ENCODE assay signal across 15 mouse cellular contexts in the genomic region with DNA sequence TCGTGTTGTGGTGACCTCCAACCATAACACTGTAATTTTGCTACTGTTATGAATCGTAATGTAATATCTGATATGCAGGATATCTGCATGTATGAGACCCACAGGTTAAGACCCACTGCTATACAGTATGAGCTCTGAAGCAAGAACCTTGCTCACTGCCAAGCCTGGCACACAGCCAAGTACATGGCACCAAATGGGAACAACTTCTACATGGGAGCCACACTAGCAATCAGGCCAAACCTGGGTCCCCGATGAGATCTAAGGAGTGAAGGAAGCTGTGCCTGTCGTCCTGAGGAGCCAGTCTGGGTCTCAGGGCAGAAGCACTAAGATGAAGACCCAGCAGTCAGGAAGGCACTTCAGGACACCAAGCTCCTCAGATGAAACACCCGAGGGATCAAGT. TPM values are rescaled to one million over a fixed set of nuclear protein-coding genes. Genes with fewer than 3 reads are reported as not detected.
DNase-seq lines count a peak whose midpoint lies in the region; ATAC-seq and TF ChIP-seq lines count a peak whose summit lies in the region.
"Had no signal": no experiment of that assay in that cellular context is flagged by ENCODE, and none has a peak within 500 bp of the region (broad histone marks: within the 10 kb centered on the region; RNA-seq: fewer than 3 reads in every experiment).

No protein-coding gene starts in this region.

- H3K4me2 ChIP-seq in hindbrain, postnatal 0 days (ENCODE audit: low read depth, low read length), result no peak overlapping the region
- H3K4me2 ChIP-seq in hindbrain, embryonic 13.5 days, result no peak overlapping the region
- H3K4me2 ChIP-seq: kidney, embryonic 15.5 days; liver, embryonic 15.5 days; midbrain, embryonic 11.5 days had no signal

- no peak overlapping the region for H3K27ac ChIP-seq in hindbrain, postnatal 0 days
- H3K27ac ChIP-seq in hindbrain, embryonic 13.5 days, result no peak overlapping the region
- H3K27ac ChIP-seq: kidney, embryonic 15.5 days; liver, embryonic 15.5 days had no signal

- peaks cover 40% of the 10 kb centered on the region; the same call in 1 of the 2 replicates for H3K36me3 ChIP-seq in hindbrain, postnatal 0 days (ENCODE audit: insufficient read depth, low read length)
- peaks cover 64% of the 10 kb centered on the region for H3K36me3 ChIP-seq in hindbrain, embryonic 13.5 days

- peak; percentile 24 to 58 for DNase-seq in cerebellum, postnatal 25 days
- no peak for DNase-seq in cerebellum, postnatal 4 days (ENCODE audit: low spot score in 2 of 2)
- peak; percentile 49 for DNase-seq in hindbrain, postnatal 0 days (ENCODE audit: low spot score)
- peak; percentile 18 for DNase-seq in urinary bladder, adult 2 months (ENCODE audit: low spot score)
- DNase-seq in urinary bladder, adult 18-20 months (ENCODE audit: low spot score in 2 of 2), result no peak
- DNase-seq in c-Kit-positive CD71-positive TER-119-positive erythroid progenitor cells, embryonic 14.5 days (ENCODE audit: low spot score), result no peak
- DNase-seq in T-cell, adult 2 months (ENCODE audit: low spot score), result no peak
- DNase-seq: lung, postnatal 36 days; right cerebral cortex, postnatal 25 days; thymus, postnatal 14 days had no signal

- no peak overlapping the region for H3K9ac ChIP-seq in hindbrain, postnatal 0 days (replicated peaks; ENCODE audit: low read length)
- H3K9ac ChIP-seq in hindbrain, embryonic 13.5 days, result no peak overlapping the region
- H3K9ac ChIP-seq: kidney, embryonic 15.5 days; liver, embryonic 15.5 days had no signal

- 0 out of 2 replicates have a peak, but pooled peaks have one; percentile 12 for ATAC-seq in hindbrain, postnatal 0 days
- ATAC-seq in hindbrain, embryonic 13.5 days (ENCODE audit: low FRiP score), result no peak
- ATAC-seq: forebrain, embryonic 16.5 days had no signal

- no peaks in the 10 kb centered on the region for H3K4me1 ChIP-seq in hindbrain, postnatal 0 days (ENCODE audit: insufficient read depth, low read length)
- no peaks in the 10 kb centered on the region for H3K4me1 ChIP-seq in hindbrain, embryonic 13.5 days (replicated peaks)
- H3K4me1 ChIP-seq: kidney, embryonic 15.5 days had no signal

- no peaks in the 10 kb centered on the region for H3K9me3 ChIP-seq in hindbrain, postnatal 0 days (ENCODE audit: low read length)
- H3K9me3 ChIP-seq in hindbrain, embryonic 13.5 days, result no peaks in the 10 kb centered on the region
- H3K9me3 ChIP-seq: kidney, embryonic 15.5 days; liver, embryonic 15.5 days had no signal

- H3K27me3 ChIP-seq in hindbrain, postnatal 0 days (ENCODE audit: insufficient read depth, low read length), result no peaks in the 10 kb centered on the region
- H3K27me3 ChIP-seq in hindbrain, embryonic 13.5 days, result no peaks in the 10 kb centered on the region
- H3K27me3 ChIP-seq: kidney, embryonic 15.5 days; liver, embryonic 15.5 days had no signal

- H3K4me3 ChIP-seq in hindbrain, postnatal 0 days (ENCODE audit: low read length), result no peak overlapping the region
- no peak overlapping the region for H3K4me3 ChIP-seq in hindbrain, embryonic 13.5 days
- H3K4me3 ChIP-seq: kidney, embryonic 15.5 days; liver, embryonic 15.5 days had no signal

- WGBS in hindbrain, postnatal 0 days, result 74% methylated on average over 5 of the region's 5 CpGs
- 86% methylated on average over 5 of the region's 5 CpGs for WGBS in hindbrain, embryonic 13.5 days

- no peak for TF ChIP-seq CTCF in hindbrain, postnatal 0 days (IDR thresholded peaks at IDR 0.05; ENCODE audit: low read depth)

RNA-seq across cellular contexts. Expression of gene Nat10, which starts 15.6 kb away (rescaled TPM):
- total RNA-seq in hindbrain, postnatal 0 days (2014; rRNA removed), result 36.5 and 50.2 TPM in 2 replicates
- polyA plus RNA-seq in hindbrain, postnatal 0 days (2015; fragmentation: Nextera tagmentation; extraction: Ambion mirVana), result 12.6 and 12.8 TPM in 2 replicates
- 18.5 and 19.8 TPM in 2 replicates for polyA plus RNA-seq in hindbrain, embryonic 13.5 days (2015; fragmentation: Nextera tagmentation; extraction: Ambion mirVana)
- polyA plus RNA-seq in urinary bladder, adult 2 months (2012; rRNA removed), result 27.3 and 34.1 TPM in 2 replicates

RNA-seq across cellular contexts. Expression of gene Caprin1, which starts 52.0 kb away (rescaled TPM):
- 254 and 296 TPM in 2 replicates for total RNA-seq in hindbrain, postnatal 0 days (2014; rRNA removed)
- 208 and 210 TPM in 2 replicates for polyA plus RNA-seq in hindbrain, postnatal 0 days (2015; fragmentation: Nextera tagmentation; extraction: Ambion mirVana)
- 408 and 431 TPM in 2 replicates for polyA plus RNA-seq in hindbrain, embryonic 13.5 days (2015; fragmentation: Nextera tagmentation; extraction: Ambion mirVana)
- 107 and 119 TPM in 2 replicates for polyA plus RNA-seq in urinary bladder, adult 2 months (2012; rRNA removed)

Comparison
In these comparisons a context has a peak if more than half of its experiments do, and no peak if none do; other contexts are left out.
1. DNase-seq: peak in cerebellum, postnatal 25 days (2 of 2), hindbrain, postnatal 0 days (single experiment) and urinary bladder, adult 2 months (single experiment); none in cerebellum, postnatal 4 days (0 of 2), urinary bladder, adult 18-20 months (0 of 2), c-Kit-positive CD71-positive TER-119-positive erythroid progenitor cells, embryonic 14.5 days (single experiment) and T-cell, adult 2 months (single experiment).